Comparison of ENCODE assay signal across 23 mouse cellular contexts in genomic region chr19:58255394-58255793, GRCm38 (mm10).
DNase-seq lines count a peak whose midpoint lies in the region; ATAC-seq lines count a peak whose summit lies in the region.
"Had no signal": no experiment of that assay in that cellular context is flagged by ENCODE, and none has a peak within 500 bp of the region (broad histone marks: within the 10 kb centered on the region; RNA-seq: fewer than 3 reads in every experiment).

No protein-coding gene starts in this region.

- H3K4me2 ChIP-seq in forebrain, embryonic 15.5 days (replicated peaks) = no peak overlapping the region
- H3K4me2 ChIP-seq in forebrain, embryonic 13.5 days = no peak overlapping the region
- H3K4me2 ChIP-seq: kidney, embryonic 15.5 days; midbrain, embryonic 11.5 days; neural tube, embryonic 15.5 days had no signal

- H3K27ac ChIP-seq in forebrain, embryonic 15.5 days (replicated peaks) = no peak overlapping the region
- H3K27ac ChIP-seq in forebrain, embryonic 13.5 days = no peak overlapping the region
- H3K27ac ChIP-seq: heart, adult 2 months; kidney, embryonic 15.5 days; macrophage; neural tube, embryonic 15.5 days; stomach, postnatal 0 days had no signal

- no peaks in the 10 kb centered on the region for H3K27me3 ChIP-seq in forebrain, embryonic 15.5 days
- peaks cover 14% of the 10 kb centered on the region for H3K27me3 ChIP-seq in forebrain, embryonic 13.5 days
- H3K27me3 ChIP-seq: kidney, embryonic 15.5 days; neural tube, embryonic 15.5 days had no signal

- H3K9me3 ChIP-seq in forebrain, embryonic 15.5 days = no peaks in the 10 kb centered on the region
- H3K9me3 ChIP-seq in forebrain, embryonic 13.5 days (replicated peaks) = no peaks in the 10 kb centered on the region
- H3K9me3 ChIP-seq: kidney, embryonic 15.5 days; neural tube, embryonic 15.5 days had no signal

- H3K4me1 ChIP-seq in forebrain, embryonic 15.5 days = peaks cover 13% of the 10 kb centered on the region
- peaks cover 34% of the 10 kb centered on the region for H3K4me1 ChIP-seq in forebrain, embryonic 13.5 days
- H3K4me1 ChIP-seq: kidney, embryonic 15.5 days had no signal

- DNase-seq in layer of hippocampus, adult 11-12 months (ENCODE audit: low spot score) = peak; percentile 32
- DNase-seq in layer of hippocampus, postnatal 36 days = no peak
- DNase-seq in 3T3-L1 (ENCODE audit: low read depth, low spot score) (peak; percentile 76), NIH3T3 (ENCODE audit: low read depth) (peak; percentile 60)
- no peak for DNase-seq in ovary, adult 18-20 months (ENCODE audit: low spot score)
- DNase-seq: adrenal gland, postnatal 36 days; cerebellum, adult 18-20 months; gastrocnemius, postnatal 36 days; kidney, postnatal 36 days; right cerebral cortex, postnatal 14 days; thymus, adult 2 months; thymus, postnatal 4 days had no signal

- no peak overlapping the region for H3K9ac ChIP-seq in forebrain, embryonic 15.5 days (replicated peaks)
- no peak overlapping the region for H3K9ac ChIP-seq in forebrain, embryonic 13.5 days
- H3K9ac ChIP-seq: kidney, embryonic 15.5 days; neural tube, embryonic 15.5 days had no signal

- no peak overlapping the region for H3K4me3 ChIP-seq in forebrain, embryonic 15.5 days
- no peak overlapping the region for H3K4me3 ChIP-seq in forebrain, embryonic 13.5 days
- H3K4me3 ChIP-seq: heart, adult 2 months; kidney, embryonic 15.5 days; neural tube, embryonic 15.5 days had no signal

- WGBS in forebrain, embryonic 15.5 days = 70% methylated on average over 7 of the region's 7 CpGs
- 86% methylated on average over 7 of the region's 7 CpGs for WGBS in forebrain, embryonic 13.5 days

- H3K36me3 ChIP-seq in forebrain, embryonic 15.5 days = no peaks in the 10 kb centered on the region
- H3K36me3 ChIP-seq in forebrain, embryonic 13.5 days (ENCODE audit: poor library complexity, severe bottlenecking) = no peaks in the 10 kb centered on the region
- H3K36me3 ChIP-seq: kidney, embryonic 15.5 days; neural tube, embryonic 15.5 days had no signal

- 0 out of 2 replicates have a peak, but pooled peaks have one; percentile 40 for ATAC-seq in forebrain, embryonic 15.5 days (replicated peaks)
- no peak for ATAC-seq in forebrain, embryonic 13.5 days
- ATAC-seq in megakaryocyte, adult 5-6 weeks (ENCODE audit: poor library complexity, severe bottlenecking) = no peak
- ATAC-seq: hindbrain, embryonic 16.5 days; intestine, postnatal 0 days had no signal

Comparison
In these comparisons a context has a peak if more than half of its experiments do, and no peak if none do; other contexts are left out.
1. DNase-seq: peak in layer of hippocampus, adult 11-12 months (single experiment), 3T3-L1 (single experiment) and NIH3T3 (single experiment); none in layer of hippocampus, postnatal 36 days (0 of 2) and ovary, adult 18-20 months (single experiment).